Mouse (Mus musculus) MEL (cell line): ENCODE data around the gene Tmppe.

ENCODE experiments used
- CTCF ChIP-seq, 3 experiments: IDR thresholded peaks in 2 of 3; conservative IDR thresholded peaks in 1 of 3; 2 replicates each; pipeline ENCODE4 v1.5.1; 2011 to 2012; ENCODE audit warnings: low read length in 3 of 3, low read depth in 2 of 3, mild to moderate bottlenecking in 2 of 3, improper control_type of control experiment in 1 of 3, inconsistent platforms in 1 of 3, mixed read lengths in 1 of 3, moderate library complexity in 1 of 3; ENCODE audit not compliant: control insufficient read depth in 1 of 3, insufficient read depth in 1 of 3, poor library complexity in 1 of 3, severe bottlenecking in 1 of 3
- JUND ChIP-seq: IDR thresholded peaks from 2 replicates; pipeline ENCODE4 v1.6.1; 2011; ENCODE audit warnings: low read depth, mild to moderate bottlenecking, improper control_type of control experiment, low read length
- MAX ChIP-seq: IDR thresholded peaks from 2 replicates; pipeline ENCODE4 v1.6.1; 2011; ENCODE audit warnings: low read length, improper control_type of control experiment
- POLR2A ChIP-seq, 2 experiments: IDR thresholded peaks; 2 replicates each; pipeline ENCODE4 v1.6.1; 2011 to 2012; ENCODE audit warnings: low read length in 2 of 2, mild to moderate bottlenecking in 2 of 2, control low read depth in 1 of 2, improper control_type of control experiment in 1 of 2, low read depth in 1 of 2, moderate library complexity in 1 of 2; ENCODE audit not compliant: control insufficient read depth in 1 of 2, insufficient read depth in 1 of 2, poor library complexity in 1 of 2
- RAD21 ChIP-seq: IDR thresholded peaks from 2 replicates; pipeline ENCODE4 v1.6.1; 2011; ENCODE audit warnings: mild to moderate bottlenecking, low read depth, low read length, improper control_type of control experiment
- ZC3H11A ChIP-seq: IDR thresholded peaks from 2 replicates; pipeline ENCODE4 v1.6.1; 2012; ENCODE audit warnings: low read depth, mild to moderate bottlenecking, inconsistent platforms, low read length, improper control_type of control experiment

DNA sequence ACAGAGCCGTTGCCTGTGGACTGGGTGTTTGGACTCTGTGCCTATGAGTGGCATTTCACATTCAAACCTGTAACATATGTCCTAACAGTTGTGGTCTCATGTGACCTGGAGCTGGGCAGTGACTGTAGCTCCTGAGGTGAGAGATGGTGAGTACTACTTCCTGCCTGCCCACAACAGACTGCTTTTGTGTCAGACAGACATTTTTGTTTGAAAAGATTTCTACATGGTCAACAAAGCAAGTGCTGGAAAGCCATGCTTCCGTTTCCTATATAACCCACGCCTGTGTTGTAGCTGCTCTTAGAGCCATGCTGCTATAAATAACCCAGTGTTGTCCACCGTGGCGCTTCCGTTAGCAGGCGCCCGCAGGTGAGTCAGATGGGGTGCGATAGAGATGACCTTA, 11.5 kb downstream of the Tmppe start:
- TF ChIP-seq MAX (no peak), POLR2A (IDR thresholded peaks at IDR 0.05; ENCODE audit: control insufficient read depth in 1 of 2, insufficient read depth in 1 of 2, low read depth in 1 of 2, low read length in 2 of 2, poor library complexity in 1 of 2) (no peak; a peak in 1 of 4 replicates), CTCF (IDR thresholded peaks at IDR 0.05 in 2 of 3, conservative IDR thresholded peaks at IDR 0.05 in 1 of 3; ENCODE audit: control insufficient read depth in 1 of 3, insufficient read depth in 1 of 3, low read depth in 2 of 3, low read length in 3 of 3, poor library complexity in 1 of 3, severe bottlenecking in 1 of 3) (no peak), JUND (no peak), RAD21 (no peak), ZC3H11A (no peak)
